Mouse (Mus musculus) lung, postnatal 36 days (tissue): ENCODE data around the gene Dgcr2.

Source experiments
- DNase-seq: peaks from one replicate; pipeline ENCODE4 v3.0.0; 2022; ENCODE audit warnings: mixed read lengths

The Dgcr2 gene

GRCm38 (mm10) chr16:17848431-17848830 lies 49.9 kb downstream of the Dgcr2 start:
- DNase-seq: no peak

- no peak for DNase-seq
Observed at GRCm38 (mm10) chr16:17843701-17844365, 54.5 kb downstream of the Dgcr2 start.

- DNase-seq: no peak
Observed at GRCm38 (mm10) chr16:17842437-17842836, 55.9 kb downstream of the Dgcr2 start.

- DNase-seq: no peak
Observed at GRCm38 (mm10) chr16:17839976-17840375, 58.4 kb downstream of the Dgcr2 start.

GRCm38 (mm10) chr16:17838051-17838450 lies 60.3 kb downstream of the Dgcr2 start, which contains the start of gene Car15:
Gene Car15 (minus strand): TSS chr16:17838364.
- no peak for DNase-seq

- no peak for DNase-seq
Observed at GRCm38 (mm10) chr16:17835481-17835880, 62.9 kb downstream of the Dgcr2 start.

- no peak for DNase-seq
Observed at GRCm38 (mm10) chr16:17834543-17834942, 63.8 kb downstream of the Dgcr2 start.

GRCm38 (mm10) chr16:17833681-17834399 lies 64.5 kb downstream of the Dgcr2 start:
- DNase-seq: no peak

GRCm38 (mm10) chr16:17833321-17833680 lies 65.1 kb downstream of the Dgcr2 start:
- no peak for DNase-seq

GRCm38 (mm10) chr16:17832821-17833220 lies 65.5 kb downstream of the Dgcr2 start, which contains the start of gene B830017H08Rik:
Gene B830017H08Rik (plus strand): TSS chr16:17833121.
- DNase-seq: no peak

GRCm38 (mm10) chr16:17831781-17832180 lies 66.6 kb downstream of the Dgcr2 start:
- no peak for DNase-seq

- DNase-seq: no peak
Observed at GRCm38 (mm10) chr16:17830385-17831178, 67.8 kb downstream of the Dgcr2 start.

- no peak for DNase-seq
Observed at GRCm38 (mm10) chr16:17828867-17829266, 69.5 kb downstream of the Dgcr2 start.

- no peak for DNase-seq
Observed at GRCm38 (mm10) chr16:17828229-17828628, 70.1 kb downstream of the Dgcr2 start.

GRCm38 (mm10) chr16:17826500-17826899 lies 71.9 kb downstream of the Dgcr2 start:
- DNase-seq: no peak

GRCm38 (mm10) chr16:17816528-17816927 lies 81.8 kb downstream of the Dgcr2 start:
- DNase-seq: no peak

- peak; percentile 84 for DNase-seq
Observed at GRCm38 (mm10) chr16:17815411-17816402, 82.7 kb downstream of the Dgcr2 start.

GRCm38 (mm10) chr16:17813173-17813572 lies 85.2 kb downstream of the Dgcr2 start:
- DNase-seq: no peak

- DNase-seq: peak; percentile 79
Observed at GRCm38 (mm10) chr16:17812120-17812519, 86.2 kb downstream of the Dgcr2 start.

- peak; percentile 63 for DNase-seq
Observed at GRCm38 (mm10) chr16:17809711-17810110, 88.7 kb downstream of the Dgcr2 start.

GRCm38 (mm10) chr16:17809125-17809524 lies 89.2 kb downstream of the Dgcr2 start:
- no peak for DNase-seq
